Mouse (Mus musculus): ENCODE data around the gene Olfr1229. TPM values are rescaled to one million over a fixed set of nuclear protein-coding genes. Genes with fewer than 3 reads are reported as not detected.

Gene Olfr1229
- not detected for polyA plus RNA-seq (2014; fragmentation: Illumina TruSeq; extraction: RNeasy Lipid Tissue Mini Kit (QIAGEN cat#74804); ENCODE audit: low read depth, low replicate concordance)

DNA sequence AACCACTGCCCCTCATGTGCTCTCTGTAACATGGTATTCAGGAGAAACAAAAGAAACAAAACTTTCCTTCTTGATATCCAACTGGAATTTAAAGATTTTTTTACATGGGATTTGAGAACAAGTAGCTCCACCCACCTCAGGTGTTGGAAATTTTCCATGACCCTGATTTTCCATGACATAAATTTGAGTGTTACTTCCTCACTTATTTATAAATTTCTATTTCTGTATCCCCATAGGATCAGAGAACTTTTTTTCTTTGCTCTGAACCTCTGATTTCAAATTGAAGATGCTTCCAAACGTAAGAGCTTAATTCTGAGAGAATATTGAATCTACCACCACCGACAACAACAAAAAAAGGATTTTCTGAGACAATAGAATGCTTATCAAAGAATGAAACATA is at the start of gene Olfr1229:
Gene Olfr1229, minus strand, starts transcription at position 101 of the 400 bp plus-strand sequence.

GRCm38 (mm10) chr2:89329575-89329974 is 41.8 kb upstream of the Olfr1229 start, which contains the start of gene Olfr1232:
Gene Olfr1232 (minus strand): TSS chr2:89329675.

DNA sequence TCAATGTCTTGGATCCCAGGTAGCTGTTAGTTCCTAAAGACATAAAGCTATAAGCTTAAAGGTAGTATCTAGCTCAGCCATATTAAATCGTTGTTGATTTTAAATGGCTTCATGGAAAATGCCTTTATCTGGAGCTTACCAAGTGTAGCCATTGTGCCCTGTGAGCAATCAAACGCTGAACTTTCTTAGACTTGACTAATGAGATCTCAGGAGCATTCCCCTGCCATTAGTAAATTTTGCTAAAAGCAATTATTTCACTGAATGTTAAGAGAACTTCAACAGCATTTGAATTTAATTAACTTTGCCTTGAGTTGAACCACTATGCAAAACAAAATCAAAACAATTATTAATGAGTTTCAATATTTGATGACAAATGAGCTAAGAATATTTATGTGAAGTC is 19.2 kb upstream of the Olfr1229 start, which contains the start of gene Olfr1231:
Gene Olfr1231, minus strand, starts transcription at position 101 of the 400 bp plus-strand sequence.

DNA sequence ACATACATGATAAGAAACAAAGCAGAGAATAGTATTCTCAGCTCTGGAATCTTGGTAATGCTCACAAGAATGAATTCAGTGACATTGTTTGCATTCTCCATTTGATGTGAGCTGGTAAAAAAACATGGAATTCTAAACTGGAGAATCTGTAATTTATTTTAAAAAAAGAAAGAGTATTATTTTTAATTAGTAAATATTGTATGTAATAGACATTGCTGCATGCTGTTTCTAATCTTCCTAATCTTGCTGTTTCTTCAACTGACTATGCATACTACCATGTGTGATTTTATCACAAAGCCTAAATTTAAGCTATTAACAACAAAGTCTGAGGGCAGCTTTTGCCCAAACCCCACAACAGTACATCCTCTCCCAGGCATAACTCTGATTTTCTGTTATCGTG is 9.4 kb upstream of the Olfr1229 start, which contains the start of gene Olfr1230:
Gene Olfr1230, minus strand, starts transcription at position 101 of the 400 bp plus-strand sequence.

DNA sequence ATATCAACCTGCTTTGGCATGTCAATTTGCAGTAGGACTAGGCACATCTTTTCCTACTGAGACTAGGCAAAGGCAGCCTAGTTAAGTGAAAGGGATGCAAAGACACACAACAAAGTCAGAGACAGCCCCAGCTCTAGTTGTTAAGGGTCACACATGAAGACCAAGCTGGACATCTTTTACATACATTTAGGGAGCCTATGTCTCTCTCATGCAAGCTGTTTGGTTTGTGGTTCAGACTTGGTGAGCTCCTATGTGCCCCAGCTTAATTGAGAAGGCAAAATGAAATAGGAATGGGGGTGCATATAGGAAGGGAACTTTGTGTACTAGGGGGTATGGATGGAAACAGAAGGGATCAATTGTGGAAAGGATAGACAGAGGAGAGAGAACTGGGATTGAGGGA is 33.9 kb downstream of the Olfr1229 start, which contains the start of gene Olfr1228:
Gene Olfr1228, minus strand, starts transcription at position 101 of the 400 bp plus-strand sequence.

Other genes starting within 250 kb of the Olfr1229 start
- gene Olfr1218, start 226.8 kb downstream of the Olfr1229 start, polyA plus RNA-seq (2014; fragmentation: Illumina TruSeq; extraction: RNeasy Lipid Tissue Mini Kit (QIAGEN cat#74804); ENCODE audit: low read depth, low replicate concordance) = not detected
- 0.07 TPM for gene Olfr1219, start 204.5 kb downstream of the Olfr1229 start, polyA plus RNA-seq (2014; fragmentation: Illumina TruSeq; extraction: RNeasy Lipid Tissue Mini Kit (QIAGEN cat#74804); ENCODE audit: low read depth, low replicate concordance)
- gene Olfr1220, start 181.2 kb downstream of the Olfr1229 start, polyA plus RNA-seq (2014; fragmentation: Illumina TruSeq; extraction: RNeasy Lipid Tissue Mini Kit (QIAGEN cat#74804); ENCODE audit: low read depth, low replicate concordance) = 0.07 TPM
- not detected for gene Olfr1221, start 170.7 kb downstream of the Olfr1229 start, polyA plus RNA-seq (2014; fragmentation: Illumina TruSeq; extraction: RNeasy Lipid Tissue Mini Kit (QIAGEN cat#74804); ENCODE audit: low read depth, low replicate concordance)
- gene Olfr1222, start 155.0 kb downstream of the Olfr1229 start, polyA plus RNA-seq (2014; fragmentation: Illumina TruSeq; extraction: RNeasy Lipid Tissue Mini Kit (QIAGEN cat#74804); ENCODE audit: low read depth, low replicate concordance) = not detected
- gene Olfr1223, start 136.5 kb downstream of the Olfr1229 start, polyA plus RNA-seq (2014; fragmentation: Illumina TruSeq; extraction: RNeasy Lipid Tissue Mini Kit (QIAGEN cat#74804); ENCODE audit: low read depth, low replicate concordance) = not detected
- not detected for gene Olfr1224-ps1, start 123.9 kb downstream of the Olfr1229 start, polyA plus RNA-seq (2014; fragmentation: Illumina TruSeq; extraction: RNeasy Lipid Tissue Mini Kit (QIAGEN cat#74804); ENCODE audit: low read depth, low replicate concordance)
- gene Olfr1225, start 113.3 kb downstream of the Olfr1229 start, polyA plus RNA-seq (2014; fragmentation: Illumina TruSeq; extraction: RNeasy Lipid Tissue Mini Kit (QIAGEN cat#74804); ENCODE audit: low read depth, low replicate concordance) = not detected
- 0.07 TPM for gene Olfr1226, start 88.0 kb downstream of the Olfr1229 start, polyA plus RNA-seq (2014; fragmentation: Illumina TruSeq; extraction: RNeasy Lipid Tissue Mini Kit (QIAGEN cat#74804); ENCODE audit: low read depth, low replicate concordance)
- gene Olfr1228, start 34.0 kb downstream of the Olfr1229 start, polyA plus RNA-seq (2014; fragmentation: Illumina TruSeq; extraction: RNeasy Lipid Tissue Mini Kit (QIAGEN cat#74804); ENCODE audit: low read depth, low replicate concordance) = not detected
- gene Olfr1230, start 9.3 kb upstream of the Olfr1229 start, polyA plus RNA-seq (2014; fragmentation: Illumina TruSeq; extraction: RNeasy Lipid Tissue Mini Kit (QIAGEN cat#74804); ENCODE audit: low read depth, low replicate concordance) = not detected
- not detected for gene Olfr1231, start 19.1 kb upstream of the Olfr1229 start, polyA plus RNA-seq (2014; fragmentation: Illumina TruSeq; extraction: RNeasy Lipid Tissue Mini Kit (QIAGEN cat#74804); ENCODE audit: low read depth, low replicate concordance)
- not detected for gene Olfr1232, start 41.7 kb upstream of the Olfr1229 start, polyA plus RNA-seq (2014; fragmentation: Illumina TruSeq; extraction: RNeasy Lipid Tissue Mini Kit (QIAGEN cat#74804); ENCODE audit: low read depth, low replicate concordance)
- gene Olfr1233, start 54.4 kb upstream of the Olfr1229 start, polyA plus RNA-seq (2014; fragmentation: Illumina TruSeq; extraction: RNeasy Lipid Tissue Mini Kit (QIAGEN cat#74804); ENCODE audit: low read depth, low replicate concordance) = 0.10 TPM
- gene Olfr1234, start 76.9 kb upstream of the Olfr1229 start, polyA plus RNA-seq (2014; fragmentation: Illumina TruSeq; extraction: RNeasy Lipid Tissue Mini Kit (QIAGEN cat#74804); ENCODE audit: low read depth, low replicate concordance) = not detected
- not detected for gene Olfr1238, start 121.7 kb upstream of the Olfr1229 start, polyA plus RNA-seq (2014; fragmentation: Illumina TruSeq; extraction: RNeasy Lipid Tissue Mini Kit (QIAGEN cat#74804); ENCODE audit: low read depth, low replicate concordance)
- gene Olfr1239, start 132.4 kb upstream of the Olfr1229 start, polyA plus RNA-seq (2014; fragmentation: Illumina TruSeq; extraction: RNeasy Lipid Tissue Mini Kit (QIAGEN cat#74804); ENCODE audit: low read depth, low replicate concordance) = not detected
- gene Olfr1240, start 155.0 kb upstream of the Olfr1229 start, polyA plus RNA-seq (2014; fragmentation: Illumina TruSeq; extraction: RNeasy Lipid Tissue Mini Kit (QIAGEN cat#74804); ENCODE audit: low read depth, low replicate concordance) = not detected
- gene Olfr1241, start 199.1 kb upstream of the Olfr1229 start, polyA plus RNA-seq (2014; fragmentation: Illumina TruSeq; extraction: RNeasy Lipid Tissue Mini Kit (QIAGEN cat#74804); ENCODE audit: low read depth, low replicate concordance) = not detected
- not detected for gene Olfr1242, start 210.3 kb upstream of the Olfr1229 start, polyA plus RNA-seq (2014; fragmentation: Illumina TruSeq; extraction: RNeasy Lipid Tissue Mini Kit (QIAGEN cat#74804); ENCODE audit: low read depth, low replicate concordance)
- gene Olfr1243, start 243.5 kb upstream of the Olfr1229 start, polyA plus RNA-seq (2014; fragmentation: Illumina TruSeq; extraction: RNeasy Lipid Tissue Mini Kit (QIAGEN cat#74804); ENCODE audit: low read depth, low replicate concordance) = not detected

Measured in testis, adult 10 weeks (tissue).